Mouse (Mus musculus) monocyte, adult 2 months (primary cell): ENCODE results near the gene Olfr974.
"Not testable (repeated sequence)": the region's sequence is repeated elsewhere in the genome, so short reads cannot be mapped to it uniquely, and the experiment has no call there.

ENCODE experiments used
- DNase-seq, 2 experiments: peaks; one replicate each; pipeline ENCODE4 v3.0.0; 2022; ENCODE audit warnings: low spot score in 2 of 2, low read depth in 1 of 2

Gene Olfr974

GRCm38 (mm10) chr9:39937201-39937600 is at the start of gene Olfr974:
Olfr974 (plus strand) TSS chr9:39937501.
- no peak for DNase-seq

GRCm38 (mm10) chr9:39905106-39905505 is 32.2 kb upstream of the Olfr974 start:
- DNase-seq = no peak

GRCm38 (mm10) chr9:39907036-39907435 is 30.3 kb upstream of the Olfr974 start, which contains the start of gene Olfr229:
Olfr229 (plus strand) TSS chr9:39907336.
- no peak for DNase-seq

- DNase-seq = peak in 1 of 2 experiments; percentile 1
Measured at GRCm38 (mm10) chr9:39909939-39910338, 27.4 kb upstream of the Olfr974 start.

- DNase-seq = not testable (repeated sequence)
Measured at GRCm38 (mm10) chr9:39927975-39928836, 9.1 kb upstream of the Olfr974 start.

- DNase-seq = not testable (repeated sequence)
Measured at GRCm38 (mm10) chr9:39928837-39929236, 8.5 kb upstream of the Olfr974 start.

- no peak for DNase-seq
Measured at GRCm38 (mm10) chr9:39951946-39952345, 14.6 kb downstream of the Olfr974 start, which contains the start of gene Olfr975. Olfr975 (minus strand) TSS chr9:39952046.

GRCm38 (mm10) chr9:39961033-39961432 is 23.7 kb downstream of the Olfr974 start, which contains the start of gene Olfr976:
Olfr976 (minus strand) TSS chr9:39961133.
- not testable (repeated sequence) for DNase-seq

GRCm38 (mm10) chr9:39976581-39977145 is 39.4 kb downstream of the Olfr974 start:
- not testable (repeated sequence) for DNase-seq

- no peak for DNase-seq
Measured at GRCm38 (mm10) chr9:39991813-39992212, 54.5 kb downstream of the Olfr974 start, which contains the start of gene Olfr978. Olfr978 (plus strand) TSS chr9:39992113.
